In genomic region chr13:48679351-48679750, GRCm38 (mm10) we compare ENCODE assay signal across 10 mouse cellular contexts. TPM values are rescaled to one million over a fixed set of nuclear protein-coding genes. Genes with fewer than 3 reads are reported as not detected.
DNase-seq lines count a peak whose midpoint lies in the region; ATAC-seq and TF ChIP-seq lines count a peak whose summit lies in the region.
"Had no signal": no experiment of that assay in that cellular context is flagged by ENCODE, and none has a peak within 500 bp of the region (broad histone marks: within the 10 kb centered on the region; RNA-seq: fewer than 3 reads in every experiment).

No protein-coding gene starts in this region.

- no peaks in the 10 kb centered on the region for H3K4me1 ChIP-seq in cortical plate, adult 2 months (ENCODE audit: control insufficient read depth, insufficient read depth, low read length)
- H3K4me1 ChIP-seq: neural tube, embryonic 13.5 days had no signal

- no peak overlapping the region for H3K4me3 ChIP-seq in cortical plate, adult 2 months (ENCODE audit: insufficient read depth, low read length)
- H3K4me3 ChIP-seq: limb, embryonic 13.5 days; neural tube, embryonic 13.5 days had no signal

- peak; percentile 23; the same call in 1 of the 2 replicates for TF ChIP-seq CTCF in cortical plate, adult 2 months (IDR thresholded peaks at IDR 0.05; ENCODE audit: extremely low read depth, insufficient read depth, low read length)

- no peak for TF ChIP-seq POLR2A in cortical plate, adult 2 months (IDR thresholded peaks at IDR 0.05; ENCODE audit: extremely low read depth, insufficient read depth, low read length)

- DNase-seq in kidney, adult 9 months: peak; percentile 46
- no peak for DNase-seq in kidney, adult 11 months
- DNase-seq in NIH3T3 (ENCODE audit: low read depth): peak; percentile 48
- DNase-seq in frontal cortex, postnatal 14 days (ENCODE audit: low spot score in 2 of 2): no peak
- DNase-seq in yolk sac, embryonic 10.5 days (ENCODE audit: low spot score): no peak
- DNase-seq: heart, adult 11 months had no signal

- no peak overlapping the region for H3K27ac ChIP-seq in cortical plate, adult 2 months (ENCODE audit: insufficient read depth, low read length)
- H3K27ac ChIP-seq: limb, embryonic 13.5 days; neural tube, embryonic 13.5 days had no signal

- ATAC-seq in megakaryocyte progenitor cell, adult 5-6 weeks (replicated peaks; ENCODE audit: poor library complexity): peak; percentile 48; the same call in 1 of the 2 replicates

RNA-seq across cellular contexts. Expression of gene Barx1, which starts 16.6 kb away (rescaled TPM):
- not detected in 2 replicates for polyA plus RNA-seq in cortical plate, adult 2 months (2012; rRNA removed)
- not detected in 2 replicates for total RNA-seq in megakaryocyte progenitor cell, adult 5-6 weeks (2015)
- not detected in 2 replicates for total RNA-seq in megakaryocyte progenitor cell, adult 5-6 weeks (2017)

RNA-seq across cellular contexts. Expression of gene Ptpdc1, which starts 53.9 kb away (rescaled TPM):
- 15.4 and 16.6 TPM in 2 replicates for polyA plus RNA-seq in cortical plate, adult 2 months (2012; rRNA removed)
- total RNA-seq in megakaryocyte progenitor cell, adult 5-6 weeks (2015): 3.3 and 4.4 TPM in 2 replicates
- total RNA-seq in megakaryocyte progenitor cell, adult 5-6 weeks (2017): 1.8 and 3.4 TPM in 2 replicates

Comparison
In these comparisons a context has a peak if more than half of its experiments do, and no peak if none do; other contexts are left out.
1. DNase-seq: peak in kidney, adult 9 months (single experiment) and NIH3T3 (single experiment); none in kidney, adult 11 months (single experiment), frontal cortex, postnatal 14 days (0 of 2) and yolk sac, embryonic 10.5 days (single experiment).